Mouse (Mus musculus) ES-Bruce4 (cell line): Measurements from ENCODE around the gene Calm4. TPM values are rescaled to one million over a fixed set of nuclear protein-coding genes. Genes with fewer than 3 reads are reported as not detected.

Source experiments
- H3K27ac ChIP-seq: 2 replicates; pipeline ENCODE4 v1.5.1; 2012; ENCODE audit warnings: low read length, inconsistent platforms; ENCODE audit not compliant: insufficient read depth
- H3K27me3 ChIP-seq: 2 replicates; pipeline ENCODE4 v1.6.1; 2012; ENCODE audit warnings: mild to moderate bottlenecking, low read length, inconsistent platforms; ENCODE audit not compliant: control insufficient read depth, poor library complexity, insufficient read depth, severe bottlenecking
- H3K36me3 ChIP-seq: 2 replicates; pipeline ENCODE4 v1.6.1; 2012; ENCODE audit warnings: inconsistent platforms, mild to moderate bottlenecking, low read length, moderate library complexity; ENCODE audit not compliant: control insufficient read depth, poor library complexity, insufficient read depth, severe bottlenecking
- H3K4me1 ChIP-seq: one replicate; pipeline ENCODE4 v1.8.1; 2011; ENCODE audit warnings: low read length; ENCODE audit not compliant: control insufficient read depth, insufficient read depth
- H3K4me3 ChIP-seq: 2 replicates; pipeline ENCODE4 v1.5.1; 2011; ENCODE audit warnings: low read depth, mild to moderate bottlenecking, low read length
- H3K9ac ChIP-seq: 2 replicates; pipeline ENCODE4 v1.6.1; 2012; ENCODE audit warnings: low read depth, mild to moderate bottlenecking, inconsistent platforms; ENCODE audit not compliant: poor library complexity, severe bottlenecking
- H3K9me3 ChIP-seq: replicated peaks from 2 replicates; pipeline ENCODE4 v1.6.1; 2012; ENCODE audit warnings: mild to moderate bottlenecking, low read length, inconsistent platforms; ENCODE audit not compliant: control insufficient read depth, poor library complexity, insufficient read depth, severe bottlenecking
- CTCF ChIP-seq: IDR thresholded peaks from one replicate; pipeline ENCODE4 v1.8.1; 2011; ENCODE audit warnings: low read depth, low read length
- EP300 ChIP-seq: IDR thresholded peaks from 2 replicates; pipeline ENCODE4 v1.6.1; 2011; ENCODE audit warnings: low read depth, low read length; ENCODE audit not compliant: insufficient read depth
- POLR2A ChIP-seq: IDR thresholded peaks from one replicate; pipeline ENCODE4 v1.8.1; 2011; ENCODE audit warnings: low read length; ENCODE audit not compliant: insufficient read depth
- polyA plus RNA-seq: library from polyadenylated mRNA; stranded (reverse); fragments of >200 nt; gene quantifications from 2 replicates; pipeline ENCODE4 v1.2.4, GENCODE M21; 2011; ENCODE audit warnings: low read depth; ENCODE audit not compliant: missing spikeins, insufficient read depth, insufficient read length

The Calm4 gene
- polyA plus RNA-seq, 1 experiment = not detected

- no peaks in the 10 kb centered on the region for H3K9me3 ChIP-seq
- no peaks in the 10 kb centered on the region for H3K4me1 ChIP-seq
- no peak overlapping the region for H3K4me3 ChIP-seq
- H3K27me3 ChIP-seq = no peaks in the 10 kb centered on the region
- H3K9ac ChIP-seq = no peak overlapping the region
- no peak overlapping the region for H3K27ac ChIP-seq
- TF ChIP-seq EP300 (no peak), CTCF (no peak), POLR2A (no peak)
- H3K36me3 ChIP-seq = no peaks in the 10 kb centered on the region
Observed at GRCm38 (mm10) chr13:3866355-3867052, 28.9 kb downstream of the Calm4 start.

GRCm38 (mm10) chr13:3867158-3867557 lies 29.6 kb downstream of the Calm4 start:
- H3K9me3 ChIP-seq = no peaks in the 10 kb centered on the region
- H3K9ac ChIP-seq = no peak overlapping the region
- no peaks in the 10 kb centered on the region for H3K4me1 ChIP-seq
- no peaks in the 10 kb centered on the region for H3K27me3 ChIP-seq
- no peak for TF ChIP-seq CTCF
- TF ChIP-seq POLR2A = no peak
- no peak for TF ChIP-seq EP300
- H3K36me3 ChIP-seq = no peaks in the 10 kb centered on the region
- H3K27ac ChIP-seq = no peak overlapping the region
- no peak overlapping the region for H3K4me3 ChIP-seq

GRCm38 (mm10) chr13:3869901-3870300 lies 32.3 kb downstream of the Calm4 start:
- H3K9me3 ChIP-seq = no peaks in the 10 kb centered on the region
- H3K27ac ChIP-seq = no peak overlapping the region
- H3K4me1 ChIP-seq = no peaks in the 10 kb centered on the region
- H3K9ac ChIP-seq = no peak overlapping the region
- no peaks in the 10 kb centered on the region for H3K36me3 ChIP-seq
- no peak overlapping the region for H3K4me3 ChIP-seq
- TF ChIP-seq CTCF = no peak
- TF ChIP-seq POLR2A = no peak
- TF ChIP-seq EP300 = no peak
- H3K27me3 ChIP-seq = no peaks in the 10 kb centered on the region

- no peaks in the 10 kb centered on the region for H3K9me3 ChIP-seq
- no peak for TF ChIP-seq CTCF
- no peak for TF ChIP-seq POLR2A
- no peak for TF ChIP-seq EP300
- no peaks in the 10 kb centered on the region for H3K4me1 ChIP-seq
- H3K36me3 ChIP-seq = no peaks in the 10 kb centered on the region
- H3K4me3 ChIP-seq = no peak overlapping the region
- H3K27ac ChIP-seq = no peak overlapping the region
- no peaks in the 10 kb centered on the region for H3K27me3 ChIP-seq
- H3K9ac ChIP-seq = no peak overlapping the region
Observed at GRCm38 (mm10) chr13:3872832-3873231, 35.3 kb downstream of the Calm4 start.

- Histone ChIP-seq H3K27me3 (no peaks in the 10 kb centered on the region), H3K4me3 (no peak overlapping the region), H3K9me3 (no peaks in the 10 kb centered on the region), H3K36me3 (no peaks in the 10 kb centered on the region), H3K9ac (no peak overlapping the region), H3K4me1 (peaks cover 4% of the 10 kb centered on the region), H3K27ac (no peak overlapping the region)
- TF ChIP-seq EP300 (no peak), POLR2A (no peak), CTCF (no peak)
Observed at GRCm38 (mm10) chr13:3876448-3876847, 38.9 kb downstream of the Calm4 start.

- H3K27me3 ChIP-seq = no peaks in the 10 kb centered on the region
- TF ChIP-seq POLR2A (no peak), CTCF (no peak), EP300 (no peak)
- no peak overlapping the region for H3K9ac ChIP-seq
- H3K27ac ChIP-seq = no peak overlapping the region
- H3K4me1 ChIP-seq = peaks cover 4% of the 10 kb centered on the region
- no peak overlapping the region for H3K4me3 ChIP-seq
- H3K36me3 ChIP-seq = no peaks in the 10 kb centered on the region; the same call in 1 of the 2 replicates
- H3K9me3 ChIP-seq = no peaks in the 10 kb centered on the region
Observed at GRCm38 (mm10) chr13:3877185-3877584, 39.6 kb downstream of the Calm4 start.
